Mouse (Mus musculus): ENCODE measurements around the gene Lrrc8d.

- TF ChIP-seq CTCF (IDR thresholded peaks at IDR 0.05; ENCODE audit: low read depth) (no peak), EP300 (IDR thresholded peaks at IDR 0.05; ENCODE audit: low read depth) (no peak)
These were observed 76.6 kb downstream of the Lrrc8d start for GRCm38 (mm10) chr5:105776368-105776767.

Data from liver, postnatal 0 days (tissue).